Mouse (Mus musculus) telencephalon, adult 2 months (tissue): ENCODE measurements around the gene Plet1.
A peak's percentile ranks its signal among the peaks of the same experiment; 100 is the strongest.

Source experiments
- DNase-seq: peaks from one replicate; pipeline ENCODE4 v3.0.0-alpha.2; 2011; ENCODE audit warnings: low read depth, low spot score

Plet1 gene

GRCm38 (mm10) chr9:50494311-50494710 is at the start of gene Plet1:
Plet1 (plus strand) TSS chr9:50494525.
- DNase-seq: no peak

- DNase-seq: no peak
Measured at GRCm38 (mm10) chr9:50449048-50449447, 45.3 kb upstream of the Plet1 start.

- peak; percentile 41 for DNase-seq
Measured at GRCm38 (mm10) chr9:50451456-50452218, 42.7 kb upstream of the Plet1 start.

- DNase-seq: peak; percentile 83
Measured at GRCm38 (mm10) chr9:50452303-50452775, 42.0 kb upstream of the Plet1 start.

- no peak for DNase-seq
Measured at GRCm38 (mm10) chr9:50457596-50457995, 36.7 kb upstream of the Plet1 start.

- no peak for DNase-seq
Measured at GRCm38 (mm10) chr9:50459537-50459936, 34.8 kb upstream of the Plet1 start.

- DNase-seq: no peak
Measured at GRCm38 (mm10) chr9:50462494-50463204, 31.7 kb upstream of the Plet1 start.

GRCm38 (mm10) chr9:50463205-50463508 is 31.2 kb upstream of the Plet1 start:
- no peak for DNase-seq

GRCm38 (mm10) chr9:50470377-50471100 is 23.8 kb upstream of the Plet1 start:
- no peak for DNase-seq

GRCm38 (mm10) chr9:50471181-50471901 is 23.0 kb upstream of the Plet1 start:
- no peak for DNase-seq

- DNase-seq: no peak
Measured at GRCm38 (mm10) chr9:50475318-50475717, 19.0 kb upstream of the Plet1 start.

- no peak for DNase-seq
Measured at GRCm38 (mm10) chr9:50475745-50476144, 18.6 kb upstream of the Plet1 start.

- no peak for DNase-seq
Measured at GRCm38 (mm10) chr9:50476651-50477050, 17.7 kb upstream of the Plet1 start.

GRCm38 (mm10) chr9:50477270-50477669 is 17.1 kb upstream of the Plet1 start:
- no peak for DNase-seq

- DNase-seq: no peak
Measured at GRCm38 (mm10) chr9:50478826-50479225, 15.5 kb upstream of the Plet1 start.

GRCm38 (mm10) chr9:50479476-50479875 is 14.8 kb upstream of the Plet1 start:
- DNase-seq: no peak

GRCm38 (mm10) chr9:50482743-50483142 is 11.6 kb upstream of the Plet1 start:
- DNase-seq: no peak

- DNase-seq: no peak
Measured at GRCm38 (mm10) chr9:50485521-50485920, 8.8 kb upstream of the Plet1 start.

- DNase-seq: no peak
Measured at GRCm38 (mm10) chr9:50490836-50491235, 3.5 kb upstream of the Plet1 start.

GRCm38 (mm10) chr9:50491531-50492045 is 2.7 kb upstream of the Plet1 start:
- no peak for DNase-seq

GRCm38 (mm10) chr9:50493777-50494176 is 548 bp upstream of the Plet1 start:
- no peak for DNase-seq
